Mouse (Mus musculus): ENCODE results near the gene Iqgap2.

The Iqgap2 gene

DNA sequence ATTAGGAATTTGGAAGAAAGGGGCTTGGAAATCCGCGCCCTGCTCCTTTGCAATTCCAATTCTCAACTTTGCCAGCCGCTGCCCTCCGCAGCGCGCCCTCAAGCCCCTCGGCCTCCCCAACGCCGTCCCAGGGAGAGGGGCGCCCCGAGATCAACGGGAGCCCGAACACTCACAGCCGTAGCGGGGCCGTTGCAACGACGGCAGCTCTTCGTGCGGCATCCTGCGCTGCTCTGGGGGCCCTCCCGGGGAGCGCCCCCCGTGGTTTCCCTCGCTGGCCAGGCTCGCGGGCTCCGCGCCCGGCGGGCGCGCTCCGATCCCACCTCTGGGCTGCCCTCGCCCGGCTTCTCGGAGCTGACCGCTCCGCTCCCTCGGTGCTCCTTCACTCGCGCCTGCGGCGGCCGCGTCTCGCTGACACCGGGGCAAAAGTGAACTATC is at the start of gene Iqgap2:
Gene Iqgap2, minus strand, starts transcription at position 432 of the 435 bp plus-strand sequence.
- DNase-seq (ENCODE audit: extremely low spot score, low read depth, low spot score) = no peak

DNA sequence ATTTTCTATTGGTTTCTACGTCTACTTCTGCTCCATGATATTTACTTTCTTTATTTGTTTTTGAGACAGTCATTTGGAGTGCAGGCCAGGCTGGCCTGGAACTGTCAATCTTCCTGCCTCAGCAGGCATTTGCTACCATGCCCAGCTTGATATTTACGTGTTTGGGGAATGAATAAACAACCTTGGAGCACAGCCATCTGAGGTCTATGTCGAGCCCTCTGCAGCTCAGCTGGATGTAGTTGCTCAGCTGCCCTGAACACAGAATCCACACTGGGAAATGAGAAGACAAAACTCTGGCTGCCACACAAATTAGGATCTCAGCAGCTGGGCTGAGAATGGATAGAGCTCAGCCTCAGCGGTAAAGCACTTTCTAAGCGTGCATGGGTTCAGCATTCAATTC is 49.1 kb upstream of the Iqgap2 start:
- DNase-seq (ENCODE audit: extremely low spot score, low read depth, low spot score) = no peak

DNA sequence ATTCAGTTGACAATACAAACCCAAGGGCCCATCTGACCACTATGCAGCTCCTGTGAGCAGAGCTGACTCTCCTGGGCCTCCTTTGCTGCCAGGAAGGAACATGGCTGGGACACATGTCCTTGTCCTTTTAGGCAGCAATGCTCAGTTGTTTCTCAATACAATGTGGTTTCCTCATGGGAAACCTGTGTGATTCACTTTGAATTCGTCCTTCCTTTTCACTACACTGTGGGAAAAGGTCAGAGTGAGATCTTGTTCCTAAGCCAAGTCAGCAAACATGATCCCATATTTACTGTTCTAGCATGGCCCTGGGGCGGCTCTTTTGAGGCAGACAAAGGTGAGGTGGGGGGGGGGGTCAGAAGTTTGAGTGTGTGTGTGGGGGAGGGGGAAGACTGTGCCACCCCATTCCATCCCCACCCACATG is 32.5 kb upstream of the Iqgap2 start:
- DNase-seq (ENCODE audit: extremely low spot score, low read depth, low spot score) = no peak

DNA sequence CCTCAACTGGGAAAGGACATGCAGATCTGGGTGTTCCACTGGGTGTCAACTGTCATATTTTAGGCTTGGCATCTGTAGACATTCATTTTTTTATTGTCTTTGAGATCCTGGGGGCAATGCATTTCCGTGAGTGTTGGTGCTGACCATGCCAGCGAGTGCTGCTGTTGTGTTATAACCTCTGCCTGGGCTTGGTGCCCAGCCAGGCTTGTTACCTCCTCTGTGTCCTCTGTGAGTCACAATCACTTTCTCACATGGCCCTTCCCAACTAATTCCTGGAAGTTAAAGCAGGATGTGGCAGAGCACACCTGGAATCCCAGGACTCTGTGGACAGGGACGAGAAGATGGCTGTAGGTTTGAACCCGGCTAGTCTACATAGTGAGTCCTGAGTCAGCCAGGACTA is 30.9 kb upstream of the Iqgap2 start:
- DNase-seq (ENCODE audit: extremely low spot score, low read depth, low spot score) = no peak

DNA sequence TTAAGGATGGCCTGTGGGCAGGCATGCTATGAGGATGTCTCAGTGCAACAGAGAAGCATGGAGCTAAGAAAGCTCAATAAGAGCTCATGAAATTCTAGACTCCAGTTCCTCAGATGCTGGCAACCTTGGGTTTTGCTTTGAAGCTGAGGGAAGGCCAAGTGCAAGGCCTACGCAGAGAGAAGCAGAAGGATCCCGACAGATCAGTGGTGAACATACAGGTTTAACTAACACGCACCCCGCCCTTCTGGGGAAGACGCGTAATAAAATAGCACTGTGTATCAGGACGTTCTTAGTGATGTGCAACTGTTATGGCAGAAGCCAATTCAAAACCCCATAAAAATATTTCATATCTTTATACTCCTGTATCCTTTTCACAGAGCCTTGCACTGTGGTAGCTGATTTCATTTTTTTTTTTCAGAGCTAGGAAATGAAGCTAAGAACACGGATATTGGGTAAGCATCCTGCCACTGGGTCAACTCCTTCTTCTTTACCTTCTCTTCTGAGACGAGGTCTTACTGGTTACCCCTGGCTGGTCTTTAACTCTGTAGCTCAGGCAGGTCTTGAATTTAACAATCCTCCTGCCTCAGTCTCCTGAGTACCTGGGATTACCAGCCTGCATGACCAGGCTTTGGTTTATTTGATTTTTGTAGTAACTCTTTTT is 27.0 kb upstream of the Iqgap2 start:
- DNase-seq (ENCODE audit: extremely low spot score, low read depth, low spot score) = no peak

DNA sequence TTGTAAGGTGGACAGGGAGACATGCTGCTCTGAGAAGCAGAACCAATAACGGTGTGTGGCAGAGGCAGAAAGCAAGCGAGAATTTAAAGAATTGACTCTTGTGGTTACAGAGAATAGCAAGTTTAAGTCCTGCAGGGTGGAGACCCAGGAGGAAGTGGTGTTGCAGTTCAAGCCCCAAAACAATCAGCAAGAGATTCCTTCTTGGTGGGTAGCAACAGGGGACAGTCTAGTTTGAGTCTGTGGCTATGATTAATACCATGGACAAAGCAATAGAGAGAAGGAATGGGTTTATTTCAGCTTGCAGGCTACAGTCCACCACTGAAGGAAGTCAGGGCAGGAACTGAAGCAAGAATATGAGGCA is 21.3 kb upstream of the Iqgap2 start:
- DNase-seq (ENCODE audit: extremely low spot score, low read depth, low spot score) = no peak

DNA sequence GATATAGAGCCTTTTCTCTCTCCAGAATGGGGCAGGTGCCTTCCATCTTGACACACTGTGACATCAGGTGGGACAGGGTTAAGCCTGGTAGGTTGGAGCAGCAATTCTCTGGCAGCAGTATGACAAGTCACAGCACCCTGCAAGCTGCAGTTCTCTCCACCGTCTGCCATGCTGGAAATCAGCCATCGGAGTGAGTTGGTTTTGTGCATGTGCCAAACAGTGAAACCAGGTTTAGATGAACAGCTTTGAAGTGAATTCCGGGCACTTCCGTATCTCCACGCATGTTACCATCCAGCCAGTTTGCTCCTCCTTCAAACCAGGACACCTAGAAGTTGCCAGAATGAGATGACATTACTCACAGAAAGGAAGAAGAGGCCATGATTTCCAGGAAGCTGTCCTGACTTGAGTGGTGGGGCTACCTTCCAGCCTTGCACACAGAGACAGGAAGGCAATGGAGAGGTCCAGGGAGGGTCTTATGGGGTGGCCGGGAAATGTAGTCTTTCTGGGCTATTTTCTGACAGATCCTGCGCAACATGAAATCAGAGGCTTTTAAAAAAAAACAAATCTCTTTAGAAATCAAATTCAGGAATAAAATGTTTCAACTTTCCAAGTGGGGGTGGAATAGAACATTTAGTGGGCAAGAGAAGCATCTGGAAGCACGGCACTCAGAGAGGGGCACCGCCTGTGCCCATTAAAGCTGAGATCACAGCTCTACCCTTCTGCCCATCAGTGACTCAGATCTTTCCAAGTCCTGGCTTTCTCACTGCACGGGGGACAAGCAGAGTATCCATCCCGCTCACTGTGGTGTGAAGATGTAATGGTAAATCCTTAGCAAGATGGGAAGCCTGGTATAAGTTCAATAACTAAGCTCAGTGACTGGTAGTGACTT is 20.7 kb upstream of the Iqgap2 start:
- no peak for DNase-seq (ENCODE audit: extremely low spot score, low read depth, low spot score)

DNA sequence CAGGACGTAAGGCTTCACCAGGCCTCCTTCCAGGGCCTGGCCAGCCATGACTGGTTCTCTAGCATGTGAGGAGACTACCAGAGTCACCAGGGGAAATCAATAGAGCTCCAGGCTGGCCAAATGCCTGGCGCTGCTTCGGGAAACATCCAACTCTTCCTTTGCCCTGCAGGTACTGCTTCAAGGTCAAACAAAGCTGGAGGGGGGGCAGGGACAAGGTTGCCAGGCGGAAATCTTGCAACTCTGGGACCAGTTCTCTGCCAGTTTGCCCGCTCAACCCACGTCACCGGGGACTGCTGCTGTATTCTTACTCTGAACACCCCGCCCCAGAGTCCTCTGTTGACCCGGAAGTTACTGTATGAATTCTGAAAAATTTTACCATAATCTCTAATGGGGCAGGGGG is 18.5 kb upstream of the Iqgap2 start:
- no peak for DNase-seq (ENCODE audit: extremely low spot score, low read depth, low spot score)

DNA sequence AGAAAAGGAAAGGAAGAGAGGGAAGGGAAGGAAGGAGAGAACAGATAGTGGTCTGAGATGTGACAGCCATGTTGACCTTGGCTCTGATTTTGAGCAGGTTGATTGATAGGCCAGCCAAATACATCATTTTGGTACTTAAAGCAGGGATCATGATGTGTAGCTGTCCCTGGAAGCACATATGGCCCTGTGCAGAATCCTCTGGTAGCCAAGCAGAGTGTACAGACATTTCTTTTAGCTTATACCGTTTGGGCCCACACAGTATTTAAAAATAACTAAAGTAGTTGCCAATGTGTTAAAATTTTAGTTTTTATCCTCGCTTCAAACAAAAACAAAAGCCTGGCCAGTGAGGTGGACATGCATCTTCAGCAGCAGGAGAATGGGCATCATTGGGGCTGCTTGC is 17.5 kb upstream of the Iqgap2 start:
- no peak for DNase-seq (ENCODE audit: extremely low spot score, low read depth, low spot score)

DNA sequence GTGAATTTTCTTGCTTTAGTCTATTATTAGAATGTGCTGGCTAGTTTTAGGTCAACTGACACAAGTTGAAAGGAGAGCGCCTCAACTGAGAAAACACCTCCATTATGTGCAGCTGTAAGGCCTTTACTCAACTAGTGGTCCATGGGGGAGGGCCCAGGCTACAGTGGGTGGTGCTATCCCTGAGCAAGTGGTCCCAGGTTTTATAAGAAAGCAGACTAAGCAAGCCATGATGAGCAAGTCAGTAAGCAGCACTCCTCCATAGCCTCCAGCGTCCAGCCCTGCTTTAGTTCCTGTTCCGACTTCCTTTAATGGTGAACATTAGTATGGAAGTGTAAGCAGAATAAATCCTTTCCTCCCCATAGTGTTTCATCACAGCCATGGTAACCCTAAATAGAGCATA is 11.0 kb upstream of the Iqgap2 start:
- DNase-seq (ENCODE audit: extremely low spot score, low read depth, low spot score) = no peak

DNA sequence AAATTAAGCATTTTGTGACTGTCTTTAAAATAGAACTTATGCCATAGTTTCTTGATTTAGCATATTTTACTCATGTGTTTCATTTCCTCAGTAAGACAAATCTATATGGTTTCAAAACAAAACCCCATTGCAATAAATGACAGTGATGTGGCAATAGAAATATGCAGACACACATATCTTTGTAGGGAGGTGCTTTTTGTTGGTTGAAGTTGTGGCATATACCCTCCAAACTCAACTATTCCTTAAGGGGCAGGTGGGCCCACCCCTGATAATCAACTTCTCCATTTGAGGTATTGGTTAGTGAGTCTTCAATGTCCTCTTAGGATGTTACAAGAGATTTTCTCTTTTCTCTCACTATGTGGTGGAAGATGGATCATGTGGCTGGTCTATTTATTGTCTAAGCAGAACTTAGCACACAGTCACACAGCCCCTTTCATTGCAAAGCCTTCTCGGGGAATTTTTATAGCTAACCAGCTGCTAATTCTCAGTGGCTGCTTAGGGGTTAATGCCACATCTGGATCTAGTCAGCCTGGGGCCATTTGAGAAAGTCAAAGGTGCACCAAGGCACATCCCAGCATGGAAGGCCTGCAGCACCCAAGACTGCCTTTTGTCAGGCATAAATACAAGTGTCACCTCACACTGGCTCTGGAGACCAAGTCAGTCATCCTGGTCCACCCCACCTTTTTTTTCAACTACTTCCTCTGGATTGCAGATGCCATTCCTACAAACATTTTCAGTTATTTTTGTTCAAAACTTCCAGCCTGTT is 8.3 kb upstream of the Iqgap2 start:
- peak; percentile 49 for DNase-seq (ENCODE audit: extremely low spot score, low read depth, low spot score)

DNA sequence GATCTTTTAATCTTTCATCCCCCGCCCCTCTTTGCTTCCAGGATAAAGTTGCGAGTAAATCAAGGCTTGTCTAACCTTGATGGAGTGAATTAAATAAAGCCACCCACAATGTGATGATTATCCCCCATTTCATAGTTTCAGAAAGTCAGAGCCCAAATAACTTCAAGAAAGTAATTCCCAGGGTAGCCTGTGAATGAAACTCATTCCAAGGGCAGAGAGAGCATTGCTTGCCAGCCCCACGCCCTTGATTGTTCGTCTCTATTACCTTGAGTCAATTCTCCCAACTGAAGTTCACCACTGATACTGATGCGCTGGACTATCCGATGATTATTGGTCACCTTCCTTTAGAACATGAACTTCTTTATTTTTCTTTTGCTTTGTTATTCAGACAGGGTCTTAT is 4.8 kb upstream of the Iqgap2 start:
- DNase-seq (ENCODE audit: extremely low spot score, low read depth, low spot score) = no peak

DNA sequence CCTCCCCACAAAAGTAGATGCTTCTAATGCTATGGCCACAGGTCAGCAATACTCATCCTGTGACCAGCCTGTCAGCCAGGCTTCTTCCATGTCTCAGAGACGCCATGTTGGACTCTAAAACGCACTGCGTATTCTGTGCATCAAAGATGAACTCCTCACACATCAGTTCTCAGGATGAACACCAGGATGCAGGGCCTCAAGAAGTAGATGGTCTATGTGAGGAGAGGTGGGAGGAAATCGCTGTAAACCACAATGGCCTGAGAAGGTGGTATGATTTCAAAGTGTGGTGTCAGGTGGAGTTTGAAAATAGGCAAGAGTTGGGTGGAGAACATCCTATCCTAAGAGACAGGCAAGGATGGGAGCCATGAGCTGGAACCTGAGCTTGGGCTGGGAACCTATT is 1.4 kb upstream of the Iqgap2 start:
- DNase-seq (ENCODE audit: extremely low spot score, low read depth, low spot score) = no peak

DNA sequence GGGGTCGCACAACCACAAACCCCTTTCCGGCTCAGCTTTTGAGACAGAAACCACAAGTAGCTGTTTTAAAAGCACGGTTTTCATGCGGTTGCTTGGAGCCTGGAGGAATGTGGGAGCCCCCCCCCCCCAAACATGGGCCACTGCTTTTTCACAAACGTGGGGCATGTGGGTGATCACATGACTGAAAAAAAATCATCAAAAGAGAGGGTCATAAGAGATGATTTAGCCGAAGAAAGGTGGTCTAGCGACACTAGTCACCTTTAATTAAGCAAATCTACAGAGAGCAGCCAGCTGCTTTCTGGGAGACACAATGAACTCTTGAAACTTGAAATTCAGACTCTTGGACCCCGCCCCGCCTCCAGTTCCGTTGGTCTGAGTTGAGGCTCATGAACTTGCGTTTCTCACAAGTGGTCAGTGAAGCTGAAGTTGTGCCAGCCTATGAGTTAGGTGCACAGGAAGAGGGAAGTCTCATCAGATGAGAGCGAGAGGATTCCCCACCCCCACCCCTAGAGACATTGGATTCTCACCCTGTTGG is 956 bp upstream of the Iqgap2 start:
- no peak for DNase-seq (ENCODE audit: extremely low spot score, low read depth, low spot score)

DNA sequence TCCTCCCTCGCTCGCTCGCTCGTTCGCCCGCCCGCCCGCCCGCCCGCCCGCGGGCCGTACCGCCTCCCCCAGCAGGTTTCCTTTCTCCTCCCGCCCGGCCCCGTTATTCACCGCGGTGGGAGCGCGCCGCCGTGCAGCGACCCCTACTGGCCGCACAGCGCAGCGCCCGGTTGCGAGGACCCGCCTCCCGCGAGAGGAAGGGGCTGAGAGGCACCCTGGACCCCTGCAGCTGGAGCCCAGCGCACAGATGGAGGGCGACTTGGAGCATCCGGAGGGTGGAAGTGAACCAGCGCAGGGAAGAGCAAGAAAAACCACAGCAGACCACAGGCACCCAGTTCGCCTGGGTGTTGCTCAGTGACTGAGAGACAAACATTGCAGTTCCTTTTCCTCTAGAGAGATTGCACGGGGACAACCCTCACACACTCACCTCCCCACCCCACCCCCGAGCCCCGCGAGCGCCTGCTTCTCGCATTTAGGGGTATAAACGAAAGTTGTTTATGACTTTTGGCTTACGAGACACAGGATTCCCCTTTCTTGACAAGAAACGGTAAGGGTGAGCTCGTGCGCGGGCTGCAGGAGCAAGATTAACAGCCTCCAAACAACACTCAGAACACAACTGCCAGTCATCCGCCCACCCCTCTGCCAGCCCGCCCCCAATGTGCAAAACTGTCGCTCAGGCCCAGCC is 346 bp upstream of the Iqgap2 start:
- DNase-seq (ENCODE audit: extremely low spot score, low read depth, low spot score) = peak; percentile 37

DNA sequence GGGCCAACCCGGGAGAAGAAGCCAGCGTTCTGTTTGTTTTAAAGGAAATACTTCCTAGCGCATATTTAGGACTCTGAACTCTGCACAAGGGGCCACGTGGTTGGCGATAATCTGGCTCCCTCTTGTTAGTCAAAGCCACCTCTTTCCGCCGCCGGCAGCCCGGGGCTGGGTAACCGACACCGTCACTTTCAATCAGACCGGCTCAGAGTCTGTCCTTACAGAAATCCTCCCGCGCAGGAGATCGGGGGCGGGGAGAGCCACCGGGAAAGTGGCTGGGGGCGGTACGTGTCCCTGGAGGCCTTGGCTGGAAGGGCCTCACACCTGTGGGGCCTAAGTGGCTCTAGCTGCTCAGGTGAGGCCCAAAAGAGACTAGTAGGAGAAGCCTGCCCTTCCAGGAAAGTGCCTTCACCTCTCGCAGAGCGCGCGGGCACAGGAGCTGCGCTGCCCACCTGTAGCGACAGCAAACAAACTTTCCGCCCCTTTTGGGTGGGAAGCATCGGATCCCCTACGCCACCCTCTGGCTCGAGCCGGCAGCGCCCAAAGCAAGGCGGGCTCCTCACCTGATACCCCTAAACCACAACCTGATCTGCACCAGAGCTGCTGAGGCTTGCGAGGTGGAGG is 761 bp downstream of the Iqgap2 start:
- DNase-seq (ENCODE audit: extremely low spot score, low read depth, low spot score) = no peak

DNA sequence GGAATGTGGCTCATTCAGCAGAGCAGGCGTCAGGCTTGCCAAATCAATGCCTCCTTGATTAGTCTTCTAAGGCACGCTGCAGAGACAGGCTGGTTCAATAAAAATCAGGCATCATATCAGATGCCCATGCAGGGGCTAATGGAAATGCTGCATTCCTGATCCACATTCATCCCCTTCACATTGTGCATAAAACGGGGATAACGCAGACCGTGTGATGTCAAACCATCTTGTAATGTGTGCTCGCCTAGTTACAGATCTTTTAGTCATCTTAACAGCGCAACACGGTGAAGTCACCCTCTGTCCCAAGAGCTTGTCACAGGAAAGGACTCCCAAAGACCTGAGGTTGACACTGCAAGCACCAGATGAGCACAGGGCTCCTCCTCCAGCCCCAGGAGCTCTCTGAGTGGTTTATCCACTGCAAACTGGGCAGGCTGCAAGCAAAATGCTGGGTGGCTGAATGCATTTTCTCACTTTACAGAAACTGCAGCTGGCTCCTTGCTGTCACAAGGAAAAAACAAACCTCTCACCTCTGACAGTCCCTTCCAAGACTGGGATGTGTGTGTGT is 1.7 kb downstream of the Iqgap2 start:
- DNase-seq (ENCODE audit: extremely low spot score, low read depth, low spot score) = no peak

DNA sequence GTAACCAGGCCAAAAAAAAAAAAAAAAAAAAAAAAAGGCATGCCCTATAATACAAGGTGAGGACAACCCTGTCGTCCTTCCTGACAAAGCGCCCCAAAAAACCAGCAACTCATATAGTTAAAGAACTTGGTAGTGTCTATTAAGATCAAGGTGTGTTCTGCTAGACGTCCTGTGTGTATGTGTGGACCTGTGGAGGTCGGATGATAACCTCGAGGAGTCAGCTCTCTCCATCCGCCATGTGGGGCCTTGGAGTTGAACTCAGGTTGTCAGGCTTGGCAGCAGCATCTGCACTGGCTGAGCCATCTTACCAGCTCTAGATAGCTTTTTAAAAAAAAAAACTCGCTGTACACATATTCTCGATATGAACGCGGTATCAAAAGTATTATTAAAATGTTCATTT is 2.4 kb downstream of the Iqgap2 start:
- no peak for DNase-seq (ENCODE audit: extremely low spot score, low read depth, low spot score)

DNA sequence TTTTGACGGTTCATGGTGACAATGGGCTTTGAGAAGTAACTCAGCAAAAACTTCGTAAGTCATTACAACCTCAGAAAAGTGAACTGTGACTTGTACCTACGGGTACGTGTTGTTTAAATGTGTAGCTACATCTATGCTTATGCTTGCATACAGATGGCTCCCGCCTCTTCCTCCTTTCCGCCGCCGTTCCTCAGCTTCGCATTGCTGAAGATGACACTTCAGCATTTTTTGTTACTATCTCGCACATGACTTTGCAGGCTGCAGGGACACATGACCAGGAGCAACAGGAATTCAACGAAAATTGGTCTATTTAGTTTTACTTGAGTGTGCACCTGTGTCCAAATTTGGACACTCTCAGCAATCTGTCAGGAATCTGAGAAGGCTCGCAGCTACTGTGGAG is 3.1 kb downstream of the Iqgap2 start:
- DNase-seq (ENCODE audit: extremely low spot score, low read depth, low spot score) = no peak

DNA sequence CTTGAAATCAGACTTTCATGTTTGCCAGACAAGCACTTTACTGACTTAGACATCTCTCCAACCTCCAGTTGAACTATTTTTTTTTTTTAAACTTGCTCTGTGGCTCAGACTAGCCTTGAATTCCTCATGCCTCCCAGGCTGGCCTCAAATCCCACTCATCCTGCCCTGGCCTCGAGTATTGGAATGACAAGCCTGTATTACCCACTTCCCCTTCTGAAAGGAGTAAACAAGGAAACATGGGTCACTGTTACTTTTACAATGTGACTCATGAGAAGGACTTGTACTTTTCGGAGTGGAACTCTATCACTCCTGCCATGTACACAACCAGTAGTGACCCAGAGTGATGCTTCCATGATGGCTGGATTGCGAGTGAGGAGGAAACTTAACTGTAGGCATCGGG is 3.6 kb downstream of the Iqgap2 start:
- no peak for DNase-seq (ENCODE audit: extremely low spot score, low read depth, low spot score)

Measured in hindlimb bud, embryonic 11.5 days (tissue).